Mouse (Mus musculus) stomach, embryonic 14.5 days (tissue): ENCODE results near the gene Creb5. TPM values are rescaled to one million over a fixed set of nuclear protein-coding genes. Genes with fewer than 3 reads are reported as not detected.

Source experiments
- ATAC-seq: fragments of 200-750 bp; cut with Nextera tagmentation; 2 replicates; pipeline ENCODE4 v1.8.0; 2017; ENCODE audit warnings: low read depth, moderate TSS enrichment; ENCODE audit not compliant: insufficient number of reproducible peaks, insufficient read depth, low FRiP score
- H3K27ac ChIP-seq: fragments of 300-500 bp; sonication (generic); 2 replicates; pipeline ENCODE4 v1.5.1; 2014; ENCODE audit warnings: mild to moderate bottlenecking, low read length, moderate library complexity, mixed read lengths
- H3K27me3 ChIP-seq: fragments of 300-500 bp; sonication (generic); 2 replicates; pipeline ENCODE4 v1.6.1; 2014; ENCODE audit warnings: low read length, control low read depth, mixed read lengths; ENCODE audit not compliant: control insufficient read depth, insufficient read depth
- H3K36me3 ChIP-seq: fragments of 300-500 bp; sonication (generic); 2 replicates; pipeline ENCODE4 v1.6.1; 2014; ENCODE audit warnings: mild to moderate bottlenecking, control low read depth, low read length, moderate library complexity, mixed read lengths; ENCODE audit not compliant: control insufficient read depth, insufficient read depth
- H3K4me1 ChIP-seq: fragments of 300-500 bp; sonication (generic); 2 replicates; pipeline ENCODE4 v1.6.1; 2014; ENCODE audit warnings: low read length, control low read depth, mixed read lengths; ENCODE audit not compliant: control insufficient read depth, insufficient read depth
- H3K4me2 ChIP-seq: fragments of 300-500 bp; sonication (generic); replicated peaks from 2 replicates; pipeline ENCODE4 v1.6.1; 2014; ENCODE audit warnings: low read depth, low read length, control low read depth
- H3K4me3 ChIP-seq: fragments of 300-500 bp; sonication (generic); 2 replicates; pipeline ENCODE4 v1.5.1; 2014; ENCODE audit warnings: low read depth, low read length, control low read depth
- H3K9ac ChIP-seq: fragments of 300-500 bp; sonication (generic); replicated peaks from 2 replicates; pipeline ENCODE4 v1.6.1; 2014; ENCODE audit warnings: low read depth, mild to moderate bottlenecking, control low read depth, low read length, moderate library complexity, mixed read lengths
- H3K9me3 ChIP-seq: fragments of 300-500 bp; sonication (generic); 2 replicates; pipeline ENCODE4 v1.6.1; 2016; ENCODE audit warnings: low read depth, low read length, control low read depth; ENCODE audit not compliant: control insufficient read depth
- WGBS: fragments of 180-500 bp; shearing (Covaris S2); extraction: QIAGEN DNeasy Blood & Tissue Kit; methylation state at CpG from one replicate; pipeline ENCODE4 v1.1.7; 2014; 5-methylcytosine and 5-hydroxymethylcytosine counted together
- polyA plus RNA-seq: library from polyadenylated mRNA; unstranded; fragments of >200 nt; fragmentation: Nextera tagmentation; extraction: Ambion mirVana; gene quantifications from 2 replicates; pipeline ENCODE4 v1.2.1, GENCODE M21; 2014

Creb5 gene
- polyA plus RNA-seq, result 10.2 and 12.2 TPM in 2 replicates

DNA sequence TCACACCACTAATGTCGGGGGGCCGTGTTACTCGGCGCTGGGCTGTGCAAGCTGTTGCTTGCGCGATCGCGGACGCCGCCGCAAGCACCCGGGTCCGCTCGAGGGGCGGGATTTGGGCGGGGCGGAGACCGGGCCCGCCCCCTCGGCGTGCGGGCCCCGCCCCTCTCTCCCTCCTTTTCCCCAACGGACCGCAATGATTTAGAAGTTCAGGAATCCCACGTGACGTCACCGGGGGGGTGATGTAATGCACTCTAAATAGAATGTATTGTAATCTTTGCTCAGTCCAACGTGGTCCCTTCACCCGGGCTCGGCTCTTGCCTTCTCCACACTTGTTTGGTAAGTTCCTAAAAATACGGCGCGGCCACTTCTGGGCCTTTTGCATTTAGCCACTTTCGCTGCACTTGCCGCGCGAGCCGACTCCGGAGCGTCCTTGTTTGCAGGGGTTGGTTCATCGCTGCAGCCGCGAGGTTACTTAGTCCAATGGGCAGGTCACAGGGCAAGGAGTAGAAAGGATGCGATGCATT is at the start of gene Creb5:
Gene Creb5 (plus strand): TSS at position 233 of the 524 bp plus-strand sequence.
- Histone ChIP-seq H3K9me3 (no peaks in the 10 kb centered on the region), H3K9ac (peak within 1 kb of the TSS; percentile 38; the same call in 1 of the 2 replicates), H3K4me2 (peak within 1 kb of the TSS; percentile 100), H3K27ac (no peak within 1 kb of the TSS), H3K4me3 (peak within 1 kb of the TSS; percentile 50), H3K4me1 (peaks cover 18% of the 10 kb centered on the region; the same call in 1 of the 2 replicates), H3K27me3 (peaks cover 37% of the 10 kb centered on the region), H3K36me3 (no peaks in the 10 kb centered on the region)
- ATAC-seq, result peak; percentile 86
- under 1% methylated on average over 45 of the region's 45 CpGs for WGBS

GRCm38 (mm10) chr6:53259841-53260240 is 27.2 kb upstream of the Creb5 start:
- H3K9ac ChIP-seq, result no peak overlapping the region
- no peak overlapping the region for H3K27ac ChIP-seq
- 89% methylated on average over 3 of the region's 3 CpGs for WGBS
- no peaks in the 10 kb centered on the region for H3K9me3 ChIP-seq
- ATAC-seq, result no peak
- no peaks in the 10 kb centered on the region for H3K4me1 ChIP-seq
- no peak overlapping the region for H3K4me3 ChIP-seq
- no peak overlapping the region for H3K4me2 ChIP-seq
- H3K27me3 ChIP-seq, result no peaks in the 10 kb centered on the region
- H3K36me3 ChIP-seq, result no peaks in the 10 kb centered on the region

DNA sequence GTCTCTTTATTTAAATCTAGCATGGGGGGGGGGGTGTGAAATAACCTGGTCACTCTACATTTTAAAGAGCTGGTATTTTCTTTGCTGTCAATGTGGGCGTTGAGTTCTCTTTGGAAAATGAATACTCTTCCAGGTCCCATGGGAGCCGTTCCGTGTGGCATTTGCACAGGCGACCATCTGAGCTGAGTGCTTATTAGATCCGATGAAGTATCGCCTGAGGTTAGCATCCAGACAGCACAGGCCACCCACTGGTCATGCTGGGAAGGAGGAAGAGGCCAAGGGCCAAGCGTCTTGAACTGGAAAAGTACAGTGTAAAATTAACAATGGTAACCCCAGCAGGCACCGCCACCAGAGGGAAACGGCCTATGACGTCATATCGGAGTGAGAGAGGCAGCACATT is 24.7 kb upstream of the Creb5 start:
- no peak overlapping the region for H3K4me2 ChIP-seq
- no peak overlapping the region for H3K9ac ChIP-seq
- 79% methylated on average over 11 of the region's 11 CpGs for WGBS
- no peak for ATAC-seq
- no peaks in the 10 kb centered on the region for H3K27me3 ChIP-seq
- no peaks in the 10 kb centered on the region for H3K9me3 ChIP-seq
- H3K27ac ChIP-seq, result no peak overlapping the region
- no peaks in the 10 kb centered on the region for H3K4me1 ChIP-seq
- no peak overlapping the region for H3K4me3 ChIP-seq
- no peaks in the 10 kb centered on the region for H3K36me3 ChIP-seq

DNA sequence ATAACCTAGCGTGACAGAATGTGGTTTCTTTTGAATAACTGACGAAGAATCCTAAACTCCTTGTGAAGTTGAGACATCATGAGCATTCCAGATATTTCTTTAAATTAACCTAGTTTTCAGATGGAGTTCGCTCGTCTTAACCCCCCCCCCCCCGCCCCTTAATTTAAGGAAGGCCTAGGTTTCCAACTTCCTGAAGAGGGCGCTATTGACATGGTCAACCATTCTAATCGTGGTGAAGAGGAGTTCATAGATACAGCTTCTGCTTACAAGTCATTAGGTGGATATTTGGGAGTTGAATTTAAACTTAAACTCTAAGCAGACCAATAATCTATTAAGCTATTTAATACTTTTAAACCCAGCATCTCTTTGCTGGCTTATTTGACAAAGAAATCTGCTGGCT is 20.0 kb upstream of the Creb5 start:
- no peak overlapping the region for H3K9ac ChIP-seq
- 25% methylated on average over 7 of the region's 7 CpGs for WGBS
- H3K4me3 ChIP-seq, result no peak overlapping the region
- no peak overlapping the region for H3K27ac ChIP-seq
- 0 out of 2 replicates have a peak, but pooled peaks cover 5% of the 10 kb centered on the region for H3K4me1 ChIP-seq
- no peak overlapping the region for H3K4me2 ChIP-seq
- H3K27me3 ChIP-seq, result no peaks in the 10 kb centered on the region
- ATAC-seq, result no peak
- H3K36me3 ChIP-seq, result no peaks in the 10 kb centered on the region
- no peaks in the 10 kb centered on the region for H3K9me3 ChIP-seq

GRCm38 (mm10) chr6:53267732-53268505 is 19.2 kb upstream of the Creb5 start:
- 26% methylated on average over 12 of the region's 12 CpGs for WGBS
- Histone ChIP-seq H3K4me2 (0 out of 2 replicates have a peak overlapping the region, but pooled peaks have one; percentile 7), H3K27me3 (no peaks in the 10 kb centered on the region), H3K9me3 (no peaks in the 10 kb centered on the region), H3K4me1 (0 out of 2 replicates have a peak, but pooled peaks cover 5% of the 10 kb centered on the region), H3K9ac (no peak overlapping the region), H3K4me3 (no peak overlapping the region), H3K27ac (no peak overlapping the region), H3K36me3 (no peaks in the 10 kb centered on the region)
- ATAC-seq, result no peak

DNA sequence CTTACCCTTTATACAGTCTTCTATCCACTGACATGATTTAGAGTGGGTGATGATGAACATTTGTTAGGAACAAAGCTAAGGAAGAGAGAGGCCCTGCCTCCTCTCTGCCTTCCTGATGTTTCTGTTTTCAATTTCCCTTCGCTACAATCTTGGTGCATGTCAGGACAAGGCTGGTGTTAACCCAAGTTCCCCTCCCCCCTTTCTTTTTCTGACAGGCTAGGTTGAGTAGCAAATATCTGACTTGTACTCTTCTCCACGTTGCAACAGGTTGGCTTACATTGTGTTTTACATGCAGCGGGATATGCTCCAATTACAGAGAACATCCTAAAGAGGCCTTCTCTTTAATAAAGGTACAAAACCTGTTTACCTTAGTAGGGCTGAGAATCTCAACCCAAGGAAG is 15.9 kb upstream of the Creb5 start:
- Histone ChIP-seq H3K27ac (no peak overlapping the region), H3K27me3 (no peaks in the 10 kb centered on the region), H3K4me2 (no peak overlapping the region), H3K4me3 (no peak overlapping the region), H3K9ac (no peak overlapping the region), H3K9me3 (no peaks in the 10 kb centered on the region), H3K4me1 (0 out of 2 replicates have a peak, but pooled peaks cover 5% of the 10 kb centered on the region), H3K36me3 (no peaks in the 10 kb centered on the region)
- WGBS, result 60% methylated on average over 3 of the region's 3 CpGs
- no peak for ATAC-seq

GRCm38 (mm10) chr6:53271636-53272035 is 15.4 kb upstream of the Creb5 start:
- ATAC-seq, result no peak
- Histone ChIP-seq H3K9ac (no peak overlapping the region), H3K9me3 (no peaks in the 10 kb centered on the region), H3K27ac (no peak overlapping the region), H3K4me2 (no peak overlapping the region), H3K27me3 (no peaks in the 10 kb centered on the region), H3K4me1 (0 out of 2 replicates have a peak, but pooled peaks cover 5% of the 10 kb centered on the region), H3K4me3 (no peak overlapping the region), H3K36me3 (no peaks in the 10 kb centered on the region)
- WGBS, result 56% methylated on average over 4 of the region's 4 CpGs

GRCm38 (mm10) chr6:53286389-53287037 is 557 bp upstream of the Creb5 start:
- Histone ChIP-seq H3K27ac (no peak overlapping the region), H3K4me1 (peaks cover 18% of the 10 kb centered on the region; the same call in 1 of the 2 replicates), H3K36me3 (no peaks in the 10 kb centered on the region), H3K27me3 (peaks cover 37% of the 10 kb centered on the region), H3K4me2 (peak overlapping the region; percentile 100), H3K9me3 (no peaks in the 10 kb centered on the region), H3K4me3 (peak overlapping the region; percentile 50), H3K9ac (0 out of 2 replicates have a peak overlapping the region, but pooled peaks have one; percentile 14)
- ATAC-seq, result 0 out of 2 replicates have a peak, but pooled peaks have one; percentile 11
- WGBS, result 4% methylated on average over 20 of the region's 20 CpGs
